In genomic region chr10:120875672-120876463, GRCm38 (mm10) we compare ENCODE assay signal across 8 mouse cellular contexts. TPM values are rescaled to one million over a fixed set of nuclear protein-coding genes. Genes with fewer than 3 reads are reported as not detected.
DNase-seq lines count a peak whose midpoint lies in the region; ATAC-seq and TF ChIP-seq lines count a peak whose summit lies in the region.

No protein-coding gene starts in this region.

- ATAC-seq in forebrain, embryonic 15.5 days (replicated peaks), result peak; percentile 81
- ATAC-seq in neural tube, embryonic 15.5 days (ENCODE audit: low FRiP score), result peak; percentile 74; the same call in 1 of the 2 replicates

- peak; percentile 96 for TF ChIP-seq CTCF in ES-Bruce4 (IDR thresholded peaks at IDR 0.05; ENCODE audit: low read depth, low read length)

- H3K9me3 ChIP-seq in ES-Bruce4 (replicated peaks; ENCODE audit: control insufficient read depth, insufficient read depth, low read length, poor library complexity, severe bottlenecking), result no peaks in the 10 kb centered on the region
- no peaks in the 10 kb centered on the region for H3K9me3 ChIP-seq in forebrain, embryonic 15.5 days
- no peaks in the 10 kb centered on the region for H3K9me3 ChIP-seq in neural tube, embryonic 15.5 days (replicated peaks)

- no peaks in the 10 kb centered on the region for H3K4me1 ChIP-seq in ES-Bruce4 (ENCODE audit: control insufficient read depth, insufficient read depth, low read length)
- peaks cover 10% of the 10 kb centered on the region; the same call in 1 of the 2 replicates for H3K4me1 ChIP-seq in forebrain, embryonic 15.5 days
- H3K4me1 ChIP-seq in neural tube, embryonic 15.5 days, result peaks cover 17% of the 10 kb centered on the region

- H3K4me2 ChIP-seq in forebrain, embryonic 15.5 days (replicated peaks), result peak overlapping the region; percentile 33
- H3K4me2 ChIP-seq in neural tube, embryonic 15.5 days, result peak overlapping the region; percentile 37

- WGBS in forebrain, embryonic 15.5 days, result 15% methylated on average over 26 of the region's 26 CpGs
- WGBS in neural tube, embryonic 15.5 days, result 21% methylated on average over 26 of the region's 26 CpGs

- TF ChIP-seq EP300 in ES-Bruce4 (IDR thresholded peaks at IDR 0.05; ENCODE audit: insufficient read depth, low read depth, low read length), result no peak

- H3K36me3 ChIP-seq in ES-Bruce4 (ENCODE audit: control insufficient read depth, insufficient read depth, low read length, poor library complexity, severe bottlenecking), result no peaks in the 10 kb centered on the region
- H3K36me3 ChIP-seq in forebrain, embryonic 15.5 days, result no peaks in the 10 kb centered on the region
- no peaks in the 10 kb centered on the region for H3K36me3 ChIP-seq in neural tube, embryonic 15.5 days

- no peaks in the 10 kb centered on the region for H3K27me3 ChIP-seq in ES-Bruce4 (ENCODE audit: control insufficient read depth, insufficient read depth, low read length, poor library complexity, severe bottlenecking)
- no peaks in the 10 kb centered on the region for H3K27me3 ChIP-seq in forebrain, embryonic 15.5 days
- no peaks in the 10 kb centered on the region for H3K27me3 ChIP-seq in neural tube, embryonic 15.5 days (replicated peaks)

- no peak for TF ChIP-seq POLR2A in ES-Bruce4 (IDR thresholded peaks at IDR 0.05; ENCODE audit: insufficient read depth, low read length)

- intact Hi-C loops in heart, postnatal 25 days (cut with DNase I), result loop anchor here (10.0 kb wide), 1 partner anchor 379 kb away; no protein-coding TSS in a partner anchor

- H3K9ac ChIP-seq in ES-Bruce4 (ENCODE audit: low read depth, poor library complexity, severe bottlenecking), result no peak overlapping the region
- no peak overlapping the region for H3K9ac ChIP-seq in forebrain, embryonic 15.5 days (replicated peaks)
- H3K9ac ChIP-seq in neural tube, embryonic 15.5 days (replicated peaks), result no peak overlapping the region

- H3K4me3 ChIP-seq in ES-Bruce4 (ENCODE audit: low read depth, low read length), result no peak overlapping the region
- peak overlapping the region; percentile 15; the same call in 1 of the 2 replicates for H3K4me3 ChIP-seq in forebrain, embryonic 15.5 days
- H3K4me3 ChIP-seq in neural tube, embryonic 15.5 days (replicated peaks), result no peak overlapping the region

- peak; percentile 62 for DNase-seq in cerebellum, adult 11 months
- peak; percentile 57 for DNase-seq in heart, postnatal 25 days (ENCODE audit: low spot score)
- DNase-seq in layer of hippocampus, adult 18-20 months (ENCODE audit: low spot score in 2 of 2), result peak; percentile 67 to 89
- peak; percentile 88 to 90 for DNase-seq in lung, adult 18-20 months
- DNase-seq in testis, postnatal 10 days (ENCODE audit: low spot score), result peak; percentile 95

- H3K27ac ChIP-seq in ES-Bruce4 (ENCODE audit: insufficient read depth, low read length), result no peak overlapping the region
- H3K27ac ChIP-seq in forebrain, embryonic 15.5 days (replicated peaks), result no peak overlapping the region
- H3K27ac ChIP-seq in neural tube, embryonic 15.5 days (replicated peaks), result no peak overlapping the region

RNA-seq across cellular contexts. Expression of gene Msrb3, which starts 23.0 kb away (rescaled TPM):
- 2.6 and 3.2 TPM in 2 replicates for polyA plus RNA-seq in ES-Bruce4 (2011; ENCODE audit: insufficient read depth, insufficient read length, low read depth, missing spikeins)
- polyA plus RNA-seq in forebrain, embryonic 15.5 days (2015; fragmentation: Nextera tagmentation; extraction: Ambion mirVana), result 1.5 and 1.7 TPM in 2 replicates
- total RNA-seq in heart, postnatal 25 days (2021), result 100 to 1,000 TPM; 101 to 106 TPM
- 1 to 10 TPM; 4.1 to 4.2 TPM for total RNA-seq in layer of hippocampus, adult 18-20 months (2021)
- polyA plus RNA-seq in neural tube, embryonic 15.5 days (2015; fragmentation: Nextera tagmentation; extraction: Ambion mirVana), result 1.2 and 4.1 TPM in 2 replicates
